Mouse (Mus musculus) limb, embryonic 11.5 days (tissue): Measurements from ENCODE around the gene Olfr281. TPM values are rescaled to one million over a fixed set of nuclear protein-coding genes. Genes with fewer than 3 reads are reported as not detected.

ENCODE experiments used
- ATAC-seq: fragments of 200-750 bp; cut with Nextera tagmentation; 2 replicates; pipeline ENCODE4 v1.8.0; 2017; ENCODE audit warnings: low read depth; ENCODE audit not compliant: insufficient number of reproducible peaks, low FRiP score, low TSS enrichment
- DNase-seq: peaks from one replicate; pipeline ENCODE4 v3.0.0-alpha.2; 2015; ENCODE audit warnings: low spot score
- H3K27ac ChIP-seq: fragments of 300-500 bp; sonication (generic); replicated peaks from 2 replicates; pipeline ENCODE4 v1.5.1; 2014; ENCODE audit warnings: low read depth, mild to moderate bottlenecking, low read length
- H3K27me3 ChIP-seq: fragments of 300-500 bp; sonication (generic); 2 replicates; pipeline ENCODE4 v1.6.1; 2014; ENCODE audit warnings: mild to moderate bottlenecking, low read length, mixed read lengths; ENCODE audit not compliant: control insufficient read depth, insufficient read depth
- H3K36me3 ChIP-seq: fragments of 300-500 bp; sonication (generic); 2 replicates; pipeline ENCODE4 v1.6.1; 2014; ENCODE audit warnings: mild to moderate bottlenecking, low read length, moderate library complexity, mixed read lengths; ENCODE audit not compliant: control insufficient read depth, insufficient read depth
- H3K4me1 ChIP-seq: fragments of 300-500 bp; sonication (generic); 2 replicates; pipeline ENCODE4 v1.6.1; 2014; ENCODE audit warnings: low read length, mixed read lengths; ENCODE audit not compliant: control insufficient read depth, insufficient read depth
- H3K4me2 ChIP-seq: fragments of 300-500 bp; sonication (generic); 2 replicates; pipeline ENCODE4 v1.6.1; 2014; ENCODE audit warnings: low read depth, mild to moderate bottlenecking, moderate library complexity; ENCODE audit not compliant: severe bottlenecking
- H3K4me3 ChIP-seq: fragments of 300-500 bp; sonication (generic); 2 replicates; pipeline ENCODE4 v1.5.1; 2014; ENCODE audit warnings: low read depth, low read length
- H3K9ac ChIP-seq: fragments of 300-500 bp; sonication (generic); 2 replicates; pipeline ENCODE4 v1.6.1; 2014; ENCODE audit warnings: mild to moderate bottlenecking, low read length
- H3K9me3 ChIP-seq: fragments of 300-500 bp; sonication (generic); 2 replicates; pipeline ENCODE4 v1.6.1; 2016; ENCODE audit warnings: low read length; ENCODE audit not compliant: control insufficient read depth
- WGBS: fragments of 180-500 bp; shearing (Covaris S2); extraction: QIAGEN DNeasy Blood & Tissue Kit; methylation state at CpG from one replicate; pipeline ENCODE4 v1.1.7; 2014; 5-methylcytosine and 5-hydroxymethylcytosine counted together
- polyA plus RNA-seq: library from polyadenylated mRNA; unstranded; fragments of >200 nt; fragmentation: Nextera tagmentation; extraction: Ambion mirVana; gene quantifications from 2 replicates; pipeline ENCODE4 v1.2.1, GENCODE M21; 2014

Olfr281 gene
- polyA plus RNA-seq, 1 experiment from 2014 or later: not detected

DNA sequence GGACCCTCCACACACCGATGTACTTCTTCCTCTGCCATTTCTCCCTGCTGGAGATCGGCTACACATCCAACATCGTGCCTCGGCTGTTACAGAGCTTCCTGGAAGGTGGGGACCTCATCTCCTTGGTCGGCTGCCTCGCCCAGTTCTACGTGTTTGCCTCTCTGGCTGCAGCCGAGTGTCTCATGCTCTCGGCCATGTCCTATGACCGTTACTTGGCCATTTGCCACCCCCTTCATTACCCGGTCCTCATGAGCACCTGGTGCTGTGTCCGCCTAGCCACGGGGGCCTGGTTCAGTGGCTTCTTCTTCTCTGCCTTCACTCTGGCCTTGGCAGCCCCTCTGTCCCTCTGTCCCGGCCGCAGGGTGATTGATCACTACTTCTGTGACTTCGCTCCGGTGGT is 45.2 kb downstream of the Olfr281 start:
- H3K4me1 ChIP-seq: no peaks in the 10 kb centered on the region
- no peak overlapping the region for H3K9ac ChIP-seq
- H3K4me3 ChIP-seq: no peak overlapping the region
- ATAC-seq (no peak), DNase-seq (no peak)
- H3K9me3 ChIP-seq: no peaks in the 10 kb centered on the region
- no peaks in the 10 kb centered on the region for H3K27me3 ChIP-seq
- 81% methylated on average over 17 of the region's 17 CpGs for WGBS
- H3K4me2 ChIP-seq: no peak overlapping the region
- no peak overlapping the region for H3K27ac ChIP-seq
- no peaks in the 10 kb centered on the region for H3K36me3 ChIP-seq

DNA sequence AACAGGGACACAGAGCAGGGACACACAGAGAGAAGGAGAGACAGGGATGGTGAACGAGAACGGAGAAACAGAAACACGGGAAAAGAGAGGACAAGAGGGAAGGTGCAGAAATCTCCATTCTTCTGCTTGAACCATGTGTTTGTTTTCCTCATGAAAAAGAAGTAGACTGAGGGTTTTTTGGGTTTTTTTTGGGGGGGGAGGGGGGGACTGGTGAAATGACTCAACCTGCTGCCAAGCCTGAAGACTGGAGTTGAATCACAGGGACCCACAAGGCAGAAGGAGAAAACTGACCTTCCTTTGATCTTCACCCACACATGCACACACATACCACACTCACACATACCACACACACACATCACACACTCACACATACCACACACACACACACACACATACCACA is 50.9 kb downstream of the Olfr281 start:
- Histone ChIP-seq H3K4me2 (no peak overlapping the region), H3K9ac (no peak overlapping the region), H3K9me3 (no peaks in the 10 kb centered on the region), H3K4me1 (no peaks in the 10 kb centered on the region), H3K27me3 (no peaks in the 10 kb centered on the region), H3K27ac (no peak overlapping the region), H3K36me3 (no peaks in the 10 kb centered on the region), H3K4me3 (no peak overlapping the region)
- WGBS: 77% methylated on average over 3 of the region's 3 CpGs
- ATAC-seq (no peak), DNase-seq (no peak)

DNA sequence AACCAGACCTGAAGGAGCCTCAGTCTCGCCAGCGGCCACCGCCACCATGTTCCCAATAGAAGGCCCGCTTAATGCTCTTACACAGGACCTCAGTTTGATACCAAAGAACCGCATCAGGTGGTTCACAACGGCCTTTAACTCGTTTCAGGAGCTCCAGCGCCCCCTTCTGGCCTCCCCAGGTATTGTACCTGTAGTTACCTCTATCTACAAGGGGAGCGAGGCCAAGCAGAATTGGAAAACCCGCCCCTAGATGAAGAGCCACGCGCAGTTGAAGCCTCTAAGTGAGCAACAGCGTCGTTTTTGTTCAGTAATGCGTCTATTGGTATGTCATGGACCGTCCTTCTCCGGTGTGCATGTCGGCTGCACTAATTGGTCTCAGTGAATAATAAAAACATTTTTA is 52.1 kb downstream of the Olfr281 start:
- no peaks in the 10 kb centered on the region for H3K9me3 ChIP-seq
- no peak for ATAC-seq
- 15% methylated on average over 18 of the region's 18 CpGs for WGBS
- H3K4me2 ChIP-seq: no peak overlapping the region
- H3K4me1 ChIP-seq: no peaks in the 10 kb centered on the region
- H3K9ac ChIP-seq: no peak overlapping the region
- H3K27me3 ChIP-seq: no peaks in the 10 kb centered on the region
- H3K27ac ChIP-seq: no peak overlapping the region
- no peak overlapping the region for H3K4me3 ChIP-seq
- H3K36me3 ChIP-seq: no peaks in the 10 kb centered on the region
- peak; percentile 89 for DNase-seq

DNA sequence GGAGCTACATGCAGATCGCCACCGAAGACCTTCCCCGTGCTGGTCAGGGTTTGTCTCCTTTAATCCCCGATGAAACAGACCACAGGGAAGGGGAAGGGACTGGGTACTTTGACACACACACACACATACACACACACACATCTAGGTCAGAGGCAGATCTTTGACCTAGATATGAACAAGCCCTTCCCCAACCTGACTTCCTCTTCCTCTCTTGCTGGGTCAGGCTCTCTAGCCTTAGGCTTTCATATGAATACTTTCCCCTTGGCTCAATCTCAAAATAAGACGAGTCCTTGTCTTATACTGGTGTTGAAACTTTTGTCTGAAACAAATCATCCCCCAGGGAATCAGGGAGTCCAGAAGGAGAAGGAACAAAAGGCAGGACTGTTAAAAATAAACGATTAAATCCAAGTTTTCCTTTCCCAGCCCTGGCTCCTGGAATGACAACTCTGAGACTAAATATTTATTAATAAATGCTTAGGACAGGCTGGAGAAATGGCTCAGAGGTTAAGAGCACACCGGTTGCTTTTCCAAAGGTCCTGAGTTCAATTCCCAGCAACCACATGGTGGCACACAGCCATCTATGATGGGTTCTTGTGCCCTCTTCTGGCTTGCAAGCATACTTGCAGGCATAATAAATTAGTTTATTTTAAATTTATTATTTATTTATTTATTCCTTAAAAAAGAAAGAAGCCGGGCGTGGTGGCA is 54.0 kb downstream of the Olfr281 start:
- H3K36me3 ChIP-seq: no peaks in the 10 kb centered on the region

DNA sequence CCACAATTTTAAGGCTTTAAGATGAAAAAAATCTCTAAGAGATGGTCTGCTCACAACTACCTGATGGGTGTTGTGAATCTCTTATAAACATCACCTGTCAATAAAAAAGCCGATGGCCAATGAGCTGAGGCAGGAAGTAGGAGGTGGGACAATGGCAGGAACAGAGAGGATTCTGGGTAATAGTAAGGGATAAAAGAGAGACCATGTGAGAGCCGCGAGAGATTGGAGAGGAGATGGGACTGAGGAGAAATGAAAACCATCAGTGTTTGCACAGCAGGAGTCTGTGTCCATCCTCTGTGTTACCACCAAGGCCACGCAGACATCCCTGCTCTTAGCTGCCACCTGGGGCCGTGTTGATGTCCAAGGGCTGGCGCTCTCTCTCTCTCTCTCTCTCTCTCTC is 54.9 kb downstream of the Olfr281 start:
- no peak overlapping the region for H3K4me2 ChIP-seq
- H3K36me3 ChIP-seq: no peaks in the 10 kb centered on the region
- no peak overlapping the region for H3K4me3 ChIP-seq
- H3K4me1 ChIP-seq: no peaks in the 10 kb centered on the region
- no peak overlapping the region for H3K9ac ChIP-seq
- H3K27me3 ChIP-seq: no peaks in the 10 kb centered on the region
- no peak for ATAC-seq
- 85% methylated on average over 6 of the region's 6 CpGs for WGBS
- no peaks in the 10 kb centered on the region for H3K9me3 ChIP-seq
- H3K27ac ChIP-seq: no peak overlapping the region
- no peak for DNase-seq

More for the DNA sequence above, 54.0 kb downstream of the Olfr281 start:
- DNase-seq (no peak), ATAC-seq (no peak)
- Histone ChIP-seq H3K4me3 (no peak overlapping the region), H3K27me3 (no peaks in the 10 kb centered on the region), H3K4me1 (no peaks in the 10 kb centered on the region), H3K9me3 (no peaks in the 10 kb centered on the region), H3K27ac (no peak overlapping the region), H3K4me2 (no peak overlapping the region), H3K9ac (no peak overlapping the region)
- WGBS: 85% methylated on average over 9 of the region's 9 CpGs

DNA sequence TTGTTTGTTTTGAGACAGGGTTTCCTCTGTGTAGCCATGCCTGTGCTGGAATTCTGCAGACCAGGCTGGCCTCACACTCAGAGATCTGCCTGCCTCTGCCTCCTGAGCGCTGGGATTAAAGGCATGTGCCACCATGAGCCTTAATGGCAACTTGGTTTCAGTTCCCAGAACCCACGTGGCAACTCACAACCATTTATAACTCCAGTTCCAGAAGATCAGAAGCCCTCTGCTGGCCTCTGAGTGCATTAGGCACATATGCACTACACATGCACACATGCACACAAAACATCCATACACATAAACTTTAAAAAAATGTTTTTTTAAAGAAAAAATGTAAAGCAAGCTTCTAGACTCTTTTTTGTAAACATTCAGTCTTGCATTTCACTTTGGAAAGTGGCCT is 57.0 kb downstream of the Olfr281 start:
- Histone ChIP-seq H3K4me2 (no peak overlapping the region), H3K27me3 (no peaks in the 10 kb centered on the region), H3K9me3 (no peaks in the 10 kb centered on the region), H3K4me3 (no peak overlapping the region), H3K27ac (no peak overlapping the region), H3K4me1 (no peaks in the 10 kb centered on the region), H3K36me3 (no peaks in the 10 kb centered on the region), H3K9ac (no peak overlapping the region)
- 60% methylated on average over 2 of the region's 2 CpGs for WGBS
- ATAC-seq (no peak), DNase-seq (no peak)

Other genes with a start within 250 kb of the Olfr281 start
- gene Gm44579, start 231.6 kb upstream of the Olfr281 start, polyA plus RNA-seq: not detected in 2 replicates
- not detected in 2 replicates for gene Olfr287, start 231.5 kb upstream of the Olfr281 start, polyA plus RNA-seq
- gene Olfr286, start 218.1 kb upstream of the Olfr281 start, polyA plus RNA-seq: not detected in 2 replicates
- not detected in 2 replicates for gene H1fnt, start 195.3 kb upstream of the Olfr281 start, polyA plus RNA-seq
- gene Zfp641, start 156.4 kb upstream of the Olfr281 start, polyA plus RNA-seq: 0.04 and 0.16 TPM in 2 replicates
- not detected in 2 replicates for gene Olfr285, start 135.2 kb upstream of the Olfr281 start, polyA plus RNA-seq
- not detected in 2 replicates for gene Olfr284, start 111.6 kb upstream of the Olfr281 start, polyA plus RNA-seq
- gene Olfr283, start 71.6 kb upstream of the Olfr281 start, polyA plus RNA-seq: not detected in 2 replicates
- gene Olfr282, start 21.4 kb upstream of the Olfr281 start, polyA plus RNA-seq: not detected in 2 replicates
- not detected in 2 replicates for gene OR5BS1P, start 17.3 kb downstream of the Olfr281 start, polyA plus RNA-seq
- gene Lalba, start 30.1 kb downstream of the Olfr281 start, polyA plus RNA-seq: 0.34 TPM in 1 of 2 replicates, not detected in the other
- gene Olfr279, start 39.8 kb downstream of the Olfr281 start, polyA plus RNA-seq: not detected in 2 replicates
- 152 and 156 TPM in 2 replicates for gene Kansl2, start 81.7 kb downstream of the Olfr281 start, polyA plus RNA-seq
- 62.9 and 66.2 TPM in 2 replicates for gene Ccnt1, start 118.3 kb downstream of the Olfr281 start, polyA plus RNA-seq
- 0.29 TPM in 1 of 2 replicates, not detected in the other for gene 4930415O20Rik, start 118.4 kb downstream of the Olfr281 start, polyA plus RNA-seq
- 16.2 and 18.9 TPM in 2 replicates for gene Adcy6, start 157.5 kb downstream of the Olfr281 start, polyA plus RNA-seq
- 23.4 and 25.1 TPM in 2 replicates for gene Cacnb3, start 178.3 kb downstream of the Olfr281 start, polyA plus RNA-seq
- gene Ddx23, start 210.3 kb downstream of the Olfr281 start, polyA plus RNA-seq: 24.8 and 27.7 TPM in 2 replicates
- gene Rnd1, start 224.9 kb downstream of the Olfr281 start, polyA plus RNA-seq: 0.29 and 0.37 TPM in 2 replicates